Mouse (Mus musculus): ENCODE data around the gene Col12a1.

Col12a1 gene

GRCm38 (mm10) chr9:79718481-79719370, at the start of gene Col12a1:
TSS of gene Col12a1 (minus strand) at chr9:79718831.
- DNase-seq = peak; percentile 44

- no peak for DNase-seq
These were observed 48.4 kb upstream of the Col12a1 start for GRCm38 (mm10) chr9:79766991-79767545.

- no peak for DNase-seq
These were observed 46.7 kb upstream of the Col12a1 start for GRCm38 (mm10) chr9:79765329-79765728.

GRCm38 (mm10) chr9:79762519-79762918, 43.9 kb upstream of the Col12a1 start:
- DNase-seq = no peak

GRCm38 (mm10) chr9:79760076-79760475, 41.4 kb upstream of the Col12a1 start:
- DNase-seq = no peak

- DNase-seq = peak; percentile 95
These were observed 40.9 kb upstream of the Col12a1 start, which contains the start of gene Cox7a2 for GRCm38 (mm10) chr9:79759385-79760005. TSS of gene Cox7a2 (minus strand) at chr9:79759878.

- no peak for DNase-seq
These were observed 36.7 kb upstream of the Col12a1 start for GRCm38 (mm10) chr9:79755311-79755710.

- DNase-seq = no peak
These were observed 33.2 kb upstream of the Col12a1 start for GRCm38 (mm10) chr9:79751846-79752245.

GRCm38 (mm10) chr9:79750709-79751108, 32.1 kb upstream of the Col12a1 start:
- no peak for DNase-seq

- no peak for DNase-seq
These were observed 26.4 kb upstream of the Col12a1 start for GRCm38 (mm10) chr9:79745036-79745435.

- DNase-seq = no peak
These were observed 17.0 kb upstream of the Col12a1 start for GRCm38 (mm10) chr9:79735608-79736007.

- no peak for DNase-seq
These were observed 11.7 kb upstream of the Col12a1 start for GRCm38 (mm10) chr9:79730301-79730700.

GRCm38 (mm10) chr9:79723090-79723489, 4.5 kb upstream of the Col12a1 start:
- DNase-seq = no peak

- DNase-seq = peak; percentile 30
These were observed 2.4 kb upstream of the Col12a1 start for GRCm38 (mm10) chr9:79721056-79721455.

- DNase-seq = no peak
These were observed 1.5 kb upstream of the Col12a1 start for GRCm38 (mm10) chr9:79720143-79720542.

- no peak for DNase-seq
These were observed 820 bp upstream of the Col12a1 start for GRCm38 (mm10) chr9:79719451-79719850.

- no peak for DNase-seq
These were observed 675 bp downstream of the Col12a1 start for GRCm38 (mm10) chr9:79717836-79718475.

GRCm38 (mm10) chr9:79716909-79717835, 1.5 kb downstream of the Col12a1 start:
- DNase-seq = peak; percentile 61

GRCm38 (mm10) chr9:79716496-79716895, 2.1 kb downstream of the Col12a1 start:
- DNase-seq = no peak

GRCm38 (mm10) chr9:79714471-79715045, 4.1 kb downstream of the Col12a1 start:
- DNase-seq = peak; percentile 56

- DNase-seq = no peak
These were observed 28.7 kb downstream of the Col12a1 start for GRCm38 (mm10) chr9:79689771-79690535.

All from liver (tissue).